Mouse (Mus musculus) Muller cell, postnatal 12 days (primary cell): ENCODE data around the gene Traf3ip1.

Experiments used
- DNase-seq: peaks from one replicate; pipeline ENCODE4 v3.0.0-alpha.2; 2015; ENCODE audit errors: inconsistent ontology term

The Traf3ip1 gene

GRCm38 (mm10) chr1:91533961-91534723 lies 39.7 kb downstream of the Traf3ip1 start:
- DNase-seq = no peak

DNA sequence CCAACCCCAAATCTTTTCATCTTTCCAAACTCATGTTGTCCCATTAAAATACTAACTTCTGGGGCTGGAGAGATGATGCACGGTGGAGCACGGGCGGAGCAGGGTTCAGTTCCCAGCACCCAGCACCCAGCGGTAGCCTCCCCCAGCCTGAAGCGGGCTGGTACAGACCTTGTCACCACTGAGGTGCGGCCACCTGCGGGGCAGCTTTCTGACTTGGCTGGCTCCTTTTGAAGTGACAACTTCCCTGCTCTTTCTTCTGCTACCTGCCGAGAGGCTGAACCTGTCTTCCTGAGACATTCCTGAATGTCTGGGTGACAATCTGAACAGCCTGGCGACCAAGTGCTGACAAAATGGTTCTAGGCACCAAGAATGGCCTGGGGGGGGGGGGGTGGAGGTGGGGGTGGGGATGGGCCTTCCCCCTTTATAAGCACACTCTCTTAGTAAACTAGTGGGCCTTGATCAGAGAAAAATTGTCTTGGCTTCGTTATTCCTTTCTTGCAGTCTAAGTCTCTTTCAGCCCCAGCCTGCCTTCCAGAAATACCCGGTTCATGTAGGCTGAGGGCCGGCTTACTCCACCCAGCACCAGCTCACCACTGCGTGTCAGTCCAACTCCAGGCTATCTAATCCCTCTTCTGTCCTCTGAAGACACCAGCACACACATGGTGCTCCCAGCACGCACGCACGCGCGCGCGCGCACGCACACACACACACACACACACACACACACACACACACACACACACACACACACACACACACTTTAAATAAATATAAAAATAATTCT lies 43.5 kb downstream of the Traf3ip1 start:
- DNase-seq = no peak

DNA sequence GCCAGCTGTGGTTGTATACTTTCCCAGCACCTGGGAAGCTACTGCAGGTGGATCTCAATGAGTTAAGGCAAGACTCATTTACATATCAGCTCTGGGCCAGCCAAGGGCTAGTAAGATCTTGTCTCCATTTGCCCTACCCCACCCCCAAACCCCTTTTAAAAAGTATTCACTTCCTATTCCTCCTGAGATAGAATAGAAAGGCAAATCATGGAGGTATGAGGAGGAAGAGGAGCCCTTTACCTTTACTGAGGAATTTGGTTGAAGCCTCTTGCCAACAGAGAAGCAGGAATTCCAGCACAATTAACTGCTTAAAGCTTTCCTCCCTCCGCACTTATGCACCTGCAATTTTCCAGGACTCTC lies 44.1 kb downstream of the Traf3ip1 start:
- DNase-seq = no peak

DNA sequence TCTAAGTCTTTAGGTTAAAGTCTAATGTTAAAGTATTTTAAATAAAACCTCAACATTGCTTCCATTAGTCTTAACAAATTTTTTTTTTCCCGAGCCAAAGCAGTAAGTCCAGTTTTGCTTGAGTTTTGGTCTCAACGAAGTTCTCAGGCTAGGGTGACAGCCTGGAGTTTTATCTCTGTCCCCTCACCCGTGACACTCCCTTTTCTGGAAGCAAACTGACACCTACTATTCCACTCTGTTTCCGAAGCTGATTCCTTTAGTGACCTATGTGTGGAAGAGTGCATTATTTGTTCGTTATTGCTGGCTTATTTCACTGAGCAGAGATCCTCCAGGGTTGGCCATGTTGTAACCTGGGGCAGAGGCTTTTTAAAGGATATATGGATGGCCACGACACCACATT lies 44.8 kb downstream of the Traf3ip1 start:
- no peak for DNase-seq

DNA sequence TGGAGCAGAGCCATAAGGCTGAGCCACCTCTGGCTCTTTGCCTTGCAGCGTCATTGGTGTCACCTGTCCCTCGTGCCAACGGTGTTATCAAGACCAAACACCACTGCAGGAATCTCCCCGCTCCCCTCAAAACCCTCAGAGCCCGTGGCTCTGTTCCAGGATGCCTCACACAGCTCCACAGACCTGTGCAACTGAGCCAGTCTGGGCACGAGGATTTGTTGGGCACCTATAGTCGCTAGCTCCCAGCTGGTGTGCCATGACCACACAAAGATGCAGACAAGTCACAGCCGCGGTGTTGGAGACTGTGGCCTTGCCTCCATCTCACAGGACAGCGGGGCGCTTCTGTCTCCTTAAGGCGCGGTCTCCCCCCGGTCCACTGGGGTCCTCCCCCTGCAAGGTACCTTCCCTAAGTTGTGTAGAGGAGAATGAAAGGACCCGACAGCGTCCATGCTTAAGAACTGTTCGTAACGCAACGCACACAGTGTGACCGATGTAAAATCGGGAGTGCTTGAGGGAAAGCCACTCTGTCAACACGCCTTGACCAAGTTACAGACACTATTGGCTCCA lies 45.3 kb downstream of the Traf3ip1 start:
- DNase-seq = no peak

DNA sequence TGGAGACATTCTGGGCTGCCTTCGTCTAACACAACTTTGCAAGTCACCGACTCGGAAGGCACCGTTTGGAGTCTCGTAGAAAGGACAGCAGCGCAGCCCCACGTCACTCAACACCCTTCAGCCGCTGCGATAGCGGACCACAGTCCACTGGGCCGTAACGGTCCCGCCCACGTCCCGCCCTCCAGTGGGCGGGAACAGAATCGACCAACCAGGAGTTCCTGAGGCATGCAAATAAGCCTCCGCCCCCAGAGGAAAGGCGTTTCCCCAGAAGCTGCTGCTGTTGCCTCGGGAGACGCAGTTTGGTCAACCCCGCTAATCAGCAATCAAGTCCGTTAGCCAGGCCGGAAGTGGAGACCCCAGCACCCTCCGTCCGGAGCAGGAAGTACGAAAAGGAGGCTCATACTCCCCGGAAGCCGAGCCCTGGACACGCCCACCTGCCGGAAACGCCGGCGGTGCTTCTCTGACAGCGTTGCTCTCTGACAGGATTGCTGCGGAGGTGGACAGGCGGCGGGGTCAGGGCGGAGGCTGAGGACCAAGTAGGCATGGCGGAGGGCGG lies 45.9 kb downstream of the Traf3ip1 start, which contains the start of gene Asb1:
Gene Asb1, plus strand, starts transcription at position 274 of the 556 bp plus-strand sequence.
- DNase-seq = peak; percentile 99

DNA sequence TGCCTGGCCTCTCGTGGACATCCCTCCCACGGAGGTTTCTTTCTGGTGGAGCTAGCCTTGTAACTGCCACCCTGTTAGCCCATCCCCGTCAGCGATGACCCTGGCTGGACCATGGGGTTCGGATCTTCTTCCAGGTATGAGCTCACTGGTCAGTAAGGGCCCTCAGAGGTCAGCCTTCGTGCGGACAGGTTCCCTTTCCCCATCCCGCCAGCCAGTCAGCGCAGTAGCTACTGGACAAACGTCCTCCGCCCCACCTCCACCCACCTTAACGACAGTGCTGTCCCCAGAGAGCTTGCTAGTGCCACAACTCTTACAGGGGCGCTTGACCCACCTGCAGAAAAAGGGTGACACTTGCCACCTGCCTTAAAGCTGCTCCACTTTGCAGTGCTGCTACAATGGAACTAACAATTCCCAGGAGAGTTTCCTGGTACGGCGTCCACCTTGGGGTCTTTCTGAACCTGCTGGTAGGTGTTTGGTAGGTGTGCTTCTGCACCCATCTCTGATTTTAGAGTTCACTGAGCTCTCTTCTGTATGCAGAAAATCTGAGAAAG lies 46.7 kb downstream of the Traf3ip1 start:
- no peak for DNase-seq

GRCm38 (mm10) chr1:91543974-91544373 lies 49.5 kb downstream of the Traf3ip1 start:
- DNase-seq = no peak

DNA sequence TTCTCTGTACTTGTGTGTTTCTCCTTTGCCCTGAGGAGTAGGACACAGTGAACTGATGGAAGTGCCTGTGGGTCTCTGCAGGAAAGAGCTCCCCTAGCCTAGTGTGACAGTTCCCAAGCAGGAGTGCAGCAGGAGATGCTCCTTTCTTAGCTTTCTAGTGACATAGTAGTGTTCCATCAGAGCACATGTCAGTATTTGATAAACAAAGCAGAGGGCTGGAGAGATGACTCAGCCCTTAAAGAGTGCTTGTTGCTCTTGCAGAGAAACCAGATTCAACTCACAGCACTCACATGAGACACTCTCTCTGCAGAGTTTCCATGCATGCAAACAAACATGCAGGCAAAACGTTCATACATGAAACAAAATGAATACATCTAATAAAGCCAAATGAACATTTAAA lies 50.8 kb downstream of the Traf3ip1 start:
- no peak for DNase-seq

DNA sequence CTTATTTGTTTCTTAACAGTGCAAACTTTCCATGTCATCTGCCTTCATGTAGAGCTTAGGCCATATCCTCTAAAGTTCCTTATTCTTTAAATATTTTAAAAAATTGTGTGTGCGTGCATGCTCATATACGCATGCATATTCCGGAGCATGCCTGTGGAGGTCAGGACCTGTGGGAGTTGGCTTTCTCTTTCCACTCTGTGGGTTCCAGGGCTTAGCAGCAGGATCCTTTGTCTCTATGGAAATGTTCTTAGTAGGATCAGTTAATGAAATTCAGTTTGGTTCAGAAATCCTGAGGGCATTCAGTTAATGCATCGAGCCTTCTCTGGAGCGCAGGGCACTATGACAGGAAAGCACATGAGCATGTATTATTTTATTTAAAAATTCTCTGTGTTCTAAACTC lies 53.1 kb downstream of the Traf3ip1 start:
- no peak for DNase-seq

GRCm38 (mm10) chr1:91549073-91549472 lies 54.6 kb downstream of the Traf3ip1 start:
- DNase-seq = no peak

DNA sequence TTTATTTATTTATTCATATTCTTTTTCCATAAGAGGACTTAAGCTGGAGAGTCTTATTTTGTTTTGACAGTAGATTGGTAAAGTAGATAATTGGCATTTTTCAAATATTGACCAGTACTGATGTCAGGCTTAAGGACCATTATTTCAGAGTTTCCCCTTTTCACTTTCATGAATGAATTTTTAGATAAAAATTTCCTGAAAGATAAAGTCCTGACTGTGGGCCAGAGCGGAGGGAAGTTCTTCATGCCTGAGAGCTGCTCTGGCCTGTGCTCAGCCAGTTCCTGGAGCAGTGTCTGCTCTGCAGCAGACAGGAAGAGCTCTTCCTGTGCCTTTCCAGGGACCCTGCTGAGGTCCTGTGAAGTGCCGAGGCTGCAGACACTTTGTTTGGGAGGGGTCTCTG lies 62.7 kb downstream of the Traf3ip1 start:
- no peak for DNase-seq

DNA sequence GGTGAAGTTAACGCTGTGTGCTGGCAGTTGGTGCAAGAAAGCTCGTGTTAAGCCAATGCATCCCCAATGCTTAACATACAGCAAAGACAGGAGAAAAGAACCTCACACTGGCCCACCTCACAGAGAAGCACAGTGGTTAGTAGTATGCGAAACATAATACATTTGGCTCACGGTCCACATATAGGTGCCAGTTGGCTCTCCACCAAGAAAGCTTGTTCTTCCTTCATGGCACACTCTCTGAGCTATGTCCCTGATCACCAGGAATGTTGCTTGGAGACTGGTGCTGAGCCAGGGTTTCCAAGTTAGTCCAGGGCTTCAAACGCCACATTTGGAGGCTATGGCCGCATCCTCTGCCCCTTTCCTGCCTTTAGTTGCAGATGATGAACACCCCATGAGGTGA lies 66.8 kb downstream of the Traf3ip1 start:
- no peak for DNase-seq

- peak; percentile 20 for DNase-seq
Observed at GRCm38 (mm10) chr1:91562977-91563590, 68.6 kb downstream of the Traf3ip1 start.

DNA sequence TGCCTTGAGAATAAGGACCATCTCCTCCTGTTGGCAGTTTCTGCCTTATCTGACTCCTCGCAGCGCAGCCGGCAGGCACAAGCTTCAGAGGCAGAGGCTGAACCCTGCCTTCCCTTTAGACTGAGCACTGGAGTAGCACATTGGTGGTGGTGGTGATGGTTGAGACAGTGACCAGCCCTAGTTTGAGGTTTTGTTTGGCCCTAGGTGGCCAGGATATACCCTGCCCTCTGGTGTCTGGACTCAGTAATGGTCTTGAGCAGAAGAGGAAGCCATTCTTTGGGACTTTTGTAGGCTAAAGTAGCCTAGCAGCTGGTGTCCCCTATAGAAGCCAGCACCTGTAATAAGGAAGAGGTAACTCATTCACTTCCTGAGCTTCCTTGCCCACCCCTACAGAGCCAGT lies 69.6 kb downstream of the Traf3ip1 start:
- DNase-seq = no peak

- DNase-seq = no peak
Observed at GRCm38 (mm10) chr1:91564598-91564997, 70.2 kb downstream of the Traf3ip1 start.

- no peak for DNase-seq
Observed at GRCm38 (mm10) chr1:91567269-91567668, 72.8 kb downstream of the Traf3ip1 start.

- DNase-seq = no peak
Observed at GRCm38 (mm10) chr1:91572458-91572857, 78.0 kb downstream of the Traf3ip1 start.

- peak; percentile 41 for DNase-seq
Observed at GRCm38 (mm10) chr1:91574208-91574607, 79.8 kb downstream of the Traf3ip1 start.

DNA sequence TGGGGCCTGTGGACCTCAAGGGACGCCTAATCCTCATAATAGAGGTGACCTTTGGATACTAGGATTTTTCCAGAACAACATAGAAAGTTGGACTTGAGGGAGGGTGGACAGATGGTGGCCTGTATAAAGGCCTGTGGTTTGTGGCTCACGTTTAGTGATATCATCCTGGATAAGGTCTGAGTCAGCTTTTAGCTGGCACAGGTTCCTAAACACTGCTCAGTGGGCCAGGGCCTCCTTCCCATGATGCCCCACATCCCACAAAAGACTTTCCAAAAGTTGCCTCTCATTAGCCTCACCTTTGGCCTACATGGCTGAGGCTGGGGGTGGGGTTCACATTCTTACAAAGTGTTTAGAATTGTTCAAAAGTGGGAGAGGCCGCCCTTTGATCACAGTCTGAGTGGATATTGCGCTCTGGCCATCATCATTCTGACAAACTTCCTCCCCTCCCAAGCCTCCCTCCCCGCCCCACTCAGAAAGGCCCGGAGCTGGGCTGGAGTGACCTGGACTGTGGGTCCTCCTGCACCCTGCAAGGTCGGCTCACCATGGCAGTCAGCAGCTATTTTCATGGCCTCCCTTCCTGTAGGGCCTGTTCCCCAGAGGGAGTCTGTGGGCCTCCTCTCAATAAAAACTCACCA lies 83.6 kb downstream of the Traf3ip1 start:
- peak; percentile 72 for DNase-seq
